Mouse (Mus musculus) small intestine, adult 2 months (tissue): Measurements from ENCODE around the gene Ppp2r2d.

Experiments used
- CTCF ChIP-seq: fragments of 200-500 bp; IDR thresholded peaks from 2 replicates; pipeline ENCODE4 v1.5.1; 2012; ENCODE audit warnings: low read depth, mild to moderate bottlenecking, control low read depth, inconsistent platforms, low read length, moderate library complexity, mixed read lengths; ENCODE audit not compliant: insufficient replicate concordance, insufficient read length; ENCODE audit errors: extremely low read depth
- POLR2A ChIP-seq: fragments of 200-500 bp; IDR thresholded peaks from 2 replicates; pipeline ENCODE4 v1.6.1; 2012; ENCODE audit warnings: low read depth, mild to moderate bottlenecking, control low read depth, inconsistent platforms, low read length, moderate library complexity

DNA sequence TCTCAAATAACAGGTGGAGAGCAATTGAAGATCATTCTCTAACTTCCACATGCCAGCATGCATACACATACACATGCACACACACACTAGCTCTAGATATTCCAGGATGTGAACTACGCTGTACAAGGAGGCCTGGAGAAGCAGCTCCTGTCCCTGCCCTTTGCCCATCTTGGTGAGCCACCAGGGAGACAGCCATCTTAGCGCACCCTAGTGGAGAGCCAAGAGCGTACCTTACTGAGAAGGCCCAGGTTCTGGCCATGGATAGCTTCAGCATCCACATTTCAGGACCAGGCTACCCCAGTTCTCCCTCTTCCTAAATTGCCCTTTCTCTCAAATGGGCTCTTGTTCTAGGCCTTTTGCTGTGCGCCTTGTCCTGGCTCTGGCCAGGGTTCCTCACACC lies 27.6 kb upstream of the Ppp2r2d start:
- no peak for TF ChIP-seq POLR2A
- TF ChIP-seq CTCF = peak; percentile 15; the same call in 1 of the 2 replicates
